Mouse (Mus musculus) v-Abl transformed pro-B cells (cell line): ENCODE measurements around the gene Cd79a.

Source experiments
- in situ Hi-C, 2 experiments: fragments of 400-800 bp; cut with MboI; formaldehyde crosslinking; loops; one replicate each; pipeline ENCODE4 v1.15.1; 2025; ENCODE audit not compliant: unreplicated experiment in 2 of 2

Gene Cd79a

GRCm38 (mm10) chr7:24897224-24897623, at the start of gene Cd79a:
TSS of gene Cd79a (plus strand) at chr7:24897381.
- in situ Hi-C loops = loop anchor here in 1 of 2 experiments (25.0 kb wide), 1 partner anchor 815 kb away; the partner anchor contains the start of gene Ccdc97

- in situ Hi-C loops = no loop called here
These were observed 47.0 kb upstream of the Cd79a start for GRCm38 (mm10) chr7:24850162-24850561.

- in situ Hi-C loops = no loop called here
These were observed 46.3 kb upstream of the Cd79a start for GRCm38 (mm10) chr7:24850899-24851303.

GRCm38 (mm10) chr7:24851596-24852325, 45.4 kb upstream of the Cd79a start:
- in situ Hi-C loops = no loop called here

- in situ Hi-C loops = no loop called here
These were observed 44.5 kb upstream of the Cd79a start for GRCm38 (mm10) chr7:24852557-24853232.

GRCm38 (mm10) chr7:24853233-24853563, 44.0 kb upstream of the Cd79a start:
- in situ Hi-C loops = no loop called here

GRCm38 (mm10) chr7:24853695-24854094, 43.5 kb upstream of the Cd79a start:
- in situ Hi-C loops = no loop called here

GRCm38 (mm10) chr7:24856460-24857120, 40.6 kb upstream of the Cd79a start:
- in situ Hi-C loops = no loop called here

GRCm38 (mm10) chr7:24859234-24859633, 37.9 kb upstream of the Cd79a start:
- in situ Hi-C loops = no loop called here

GRCm38 (mm10) chr7:24861913-24862312, 35.3 kb upstream of the Cd79a start, which contains the start of gene Gm9844:
TSS of gene Gm9844 (plus strand) at chr7:24862213.
- in situ Hi-C loops = no loop called here

GRCm38 (mm10) chr7:24862853-24863252, 34.3 kb upstream of the Cd79a start:
- in situ Hi-C loops = no loop called here

GRCm38 (mm10) chr7:24864156-24864555, 33.0 kb upstream of the Cd79a start:
- in situ Hi-C loops = no loop called here

GRCm38 (mm10) chr7:24869080-24869479, 28.1 kb upstream of the Cd79a start:
- in situ Hi-C loops = no loop called here

- in situ Hi-C loops = loop anchor here in 1 of 2 experiments (5.0 kb wide), 1 partner anchor 47 kb away; no protein-coding TSS in a partner anchor
These were observed 27.5 kb upstream of the Cd79a start, which contains the start of the genes Lypd4 and Dmrtc2 for GRCm38 (mm10) chr7:24869532-24870165. TSS of gene Lypd4 (minus strand) at chr7:24869941. TSS of gene Dmrtc2 (plus strand) at chr7:24870057.

GRCm38 (mm10) chr7:24877588-24877987, 19.6 kb upstream of the Cd79a start:
- in situ Hi-C loops = loop anchor here in 1 of 2 experiments (25.0 kb wide), 1 partner anchor 835 kb away; the partner anchor contains the start of gene Ccdc97

- in situ Hi-C loops = loop anchor here in 1 of 2 experiments (5.0 to 25.0 kb wide), 2 partner anchors 62 to 833 kb away; partner anchors contain the start of gene Ccdc97
These were observed 17.6 kb upstream of the Cd79a start for GRCm38 (mm10) chr7:24879620-24880019.

- in situ Hi-C loops = loop anchor here in 1 of 2 experiments (5.0 to 25.0 kb wide), 2 partner anchors 65 to 830 kb away; partner anchors contain the start of gene Ccdc97
These were observed 14.6 kb upstream of the Cd79a start for GRCm38 (mm10) chr7:24882416-24883199.

- in situ Hi-C loops = loop anchor here in 1 of 2 experiments (5.0 to 25.0 kb wide), 2 partner anchors 67 to 828 kb away; partner anchors contain the start of gene Ccdc97
These were observed 13.1 kb upstream of the Cd79a start, which contains the start of gene Rps19 for GRCm38 (mm10) chr7:24883896-24884692. TSS of gene Rps19 (plus strand) at chr7:24884371.
